Mouse (Mus musculus) erythroblast, embryonic 14.5 days (primary cell): Measurements from ENCODE around the gene Rcc1l. TPM values are rescaled to one million over a fixed set of nuclear protein-coding genes. Genes with fewer than 3 reads are reported as not detected.

Source experiments
- H3K27me3 ChIP-seq: 2 replicates; pipeline ENCODE4 v1.6.1; 2012; ENCODE audit warnings: inconsistent platforms; ENCODE audit not compliant: control insufficient read depth
- H3K36me3 ChIP-seq: 2 replicates; pipeline ENCODE4 v1.6.1; 2012; ENCODE audit warnings: mild to moderate bottlenecking, inconsistent platforms; ENCODE audit not compliant: control insufficient read depth
- H3K4me1 ChIP-seq: 2 replicates; pipeline ENCODE4 v1.6.1; 2012; ENCODE audit warnings: inconsistent platforms; ENCODE audit not compliant: control insufficient read depth
- H3K4me3 ChIP-seq: replicated peaks from 2 replicates; pipeline ENCODE3; 2012; ENCODE audit warnings: moderate library complexity, mild to moderate bottlenecking, inconsistent platforms
- H3K9me3 ChIP-seq: 2 replicates; pipeline ENCODE4 v1.6.1; 2012; ENCODE audit warnings: low read length, inconsistent platforms, mixed read lengths; ENCODE audit not compliant: control insufficient read depth
- GATA1 ChIP-seq: IDR thresholded peaks from 2 replicates; pipeline ENCODE4 v1.6.1; 2012; ENCODE audit warnings: low read length, inconsistent platforms, mixed read lengths
- TAL1 ChIP-seq: IDR thresholded peaks from 3 replicates; pipeline ENCODE4 v1.6.1; 2012; ENCODE audit warnings: low read length, inconsistent platforms, mixed read lengths
- polyA plus RNA-seq: library from polyadenylated mRNA; stranded (reverse); fragments of >175 nt; gene quantifications from 2 replicates; pipeline ENCODE4 v1.2.3, GENCODE M21; 2012

The Rcc1l gene
- polyA plus RNA-seq, 1 experiment, result 0.21 TPM

DNA sequence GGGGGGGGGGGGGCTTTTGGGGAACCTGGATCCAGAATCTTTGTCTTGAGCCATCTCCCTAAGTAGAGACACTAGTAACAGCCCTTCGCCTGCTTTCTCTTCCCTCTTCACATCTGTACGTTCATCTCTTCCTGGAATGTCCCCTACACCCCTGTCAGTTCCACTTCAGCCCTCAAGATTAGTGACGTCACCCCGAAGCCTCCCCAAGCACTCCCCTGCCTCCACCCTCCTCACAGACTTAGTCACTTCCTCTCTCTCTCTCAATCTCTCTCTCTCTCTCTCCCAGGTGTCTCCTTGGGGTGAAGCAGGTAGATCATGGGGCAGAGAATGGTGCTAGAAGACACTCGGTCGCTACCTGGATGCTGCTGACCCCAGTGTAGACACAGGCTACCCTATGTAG is 73.9 kb downstream of the Rcc1l start:
- Histone ChIP-seq H3K27me3 (peaks cover 24% of the 10 kb centered on the region), H3K4me3 (no peak overlapping the region), H3K36me3 (no peaks in the 10 kb centered on the region), H3K9me3 (no peaks in the 10 kb centered on the region; the same call in 1 of the 2 replicates), H3K4me1 (no peaks in the 10 kb centered on the region; the same call in 1 of the 2 replicates)
- TF ChIP-seq GATA1, result no peak
- no peak for TF ChIP-seq TAL1

DNA sequence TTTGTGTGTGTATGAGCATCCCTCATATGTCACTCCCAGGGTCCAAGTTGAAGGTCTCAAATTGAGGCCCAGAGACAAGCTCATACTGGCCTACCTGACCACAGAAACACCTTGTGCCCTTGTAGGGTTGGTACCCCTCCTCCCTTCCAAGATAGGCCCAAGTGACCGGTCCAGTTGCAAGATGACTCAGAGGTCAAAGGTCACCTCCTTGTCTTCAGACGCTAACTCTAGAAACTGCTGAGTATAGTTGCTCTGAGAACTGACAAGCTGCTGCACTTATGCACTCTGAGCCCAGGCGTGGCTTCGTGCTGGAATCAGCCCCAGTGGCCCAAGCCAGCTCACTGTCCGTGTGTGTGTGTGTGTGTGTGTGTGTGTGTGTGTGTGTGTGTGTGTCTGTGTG is 74.7 kb downstream of the Rcc1l start:
- no peaks in the 10 kb centered on the region for H3K36me3 ChIP-seq
- H3K4me3 ChIP-seq, result no peak overlapping the region
- no peaks in the 10 kb centered on the region; the same call in 1 of the 2 replicates for H3K4me1 ChIP-seq
- TF ChIP-seq GATA1 (no peak), TAL1 (no peak)
- H3K9me3 ChIP-seq, result peaks cover under 1% of the 10 kb centered on the region
- H3K27me3 ChIP-seq, result peaks cover 24% of the 10 kb centered on the region

DNA sequence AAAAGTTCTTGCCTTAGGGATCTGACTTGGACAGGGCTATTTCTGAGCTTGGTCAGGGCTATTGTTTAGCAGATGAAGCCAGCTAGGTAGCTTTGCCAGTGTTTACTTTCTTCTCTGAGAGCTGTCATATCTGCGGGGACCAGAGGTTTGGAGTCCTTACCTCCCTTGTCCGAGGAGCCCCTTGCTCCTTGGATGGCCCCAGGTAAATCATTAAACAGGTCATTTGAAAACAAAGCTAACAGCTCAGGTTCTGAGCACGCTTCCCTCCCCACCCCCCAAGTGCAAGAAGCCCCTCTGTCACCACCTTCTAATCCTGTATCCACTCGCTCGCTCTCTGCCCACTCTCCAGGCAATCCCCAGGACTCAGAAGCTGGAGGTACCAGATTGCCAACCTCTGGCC is 75.3 kb downstream of the Rcc1l start:
- Histone ChIP-seq H3K4me3 (no peak overlapping the region), H3K27me3 (peaks cover 24% of the 10 kb centered on the region), H3K9me3 (peaks cover 4% of the 10 kb centered on the region), H3K4me1 (no peaks in the 10 kb centered on the region; the same call in 1 of the 2 replicates), H3K36me3 (no peaks in the 10 kb centered on the region)
- no peak for TF ChIP-seq GATA1
- no peak for TF ChIP-seq TAL1

DNA sequence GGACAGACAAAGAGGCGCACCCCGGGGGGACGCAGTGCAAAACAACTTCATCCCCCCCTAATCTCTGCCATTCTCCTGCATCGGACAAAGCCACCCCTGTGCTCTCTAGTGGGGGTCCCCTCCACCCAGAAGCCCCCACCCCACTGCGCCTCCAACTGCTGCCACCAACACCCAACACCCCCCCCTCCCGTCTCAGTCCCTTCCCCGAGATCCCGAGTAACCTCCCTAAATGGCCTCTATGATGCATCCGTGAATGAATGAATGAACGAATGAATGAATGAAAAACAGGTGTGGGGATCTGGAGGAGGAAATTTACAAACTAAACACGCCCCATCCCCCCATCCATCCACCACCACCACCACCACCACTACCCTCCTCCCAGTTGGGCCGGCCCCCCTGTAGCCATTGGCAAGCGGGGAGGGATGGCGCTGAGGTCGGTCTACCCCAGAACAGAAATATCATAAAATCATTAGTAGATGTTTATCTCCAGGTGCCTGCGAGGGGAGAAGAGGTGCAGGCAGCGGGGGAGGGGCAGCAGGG is 76.3 kb downstream of the Rcc1l start:
- Histone ChIP-seq H3K36me3 (no peaks in the 10 kb centered on the region), H3K9me3 (peaks cover 4% of the 10 kb centered on the region), H3K4me3 (peak overlapping the region; percentile 51), H3K4me1 (no peaks in the 10 kb centered on the region; the same call in 1 of the 2 replicates), H3K27me3 (peaks cover 24% of the 10 kb centered on the region)
- TF ChIP-seq TAL1 (no peak), GATA1 (no peak)

DNA sequence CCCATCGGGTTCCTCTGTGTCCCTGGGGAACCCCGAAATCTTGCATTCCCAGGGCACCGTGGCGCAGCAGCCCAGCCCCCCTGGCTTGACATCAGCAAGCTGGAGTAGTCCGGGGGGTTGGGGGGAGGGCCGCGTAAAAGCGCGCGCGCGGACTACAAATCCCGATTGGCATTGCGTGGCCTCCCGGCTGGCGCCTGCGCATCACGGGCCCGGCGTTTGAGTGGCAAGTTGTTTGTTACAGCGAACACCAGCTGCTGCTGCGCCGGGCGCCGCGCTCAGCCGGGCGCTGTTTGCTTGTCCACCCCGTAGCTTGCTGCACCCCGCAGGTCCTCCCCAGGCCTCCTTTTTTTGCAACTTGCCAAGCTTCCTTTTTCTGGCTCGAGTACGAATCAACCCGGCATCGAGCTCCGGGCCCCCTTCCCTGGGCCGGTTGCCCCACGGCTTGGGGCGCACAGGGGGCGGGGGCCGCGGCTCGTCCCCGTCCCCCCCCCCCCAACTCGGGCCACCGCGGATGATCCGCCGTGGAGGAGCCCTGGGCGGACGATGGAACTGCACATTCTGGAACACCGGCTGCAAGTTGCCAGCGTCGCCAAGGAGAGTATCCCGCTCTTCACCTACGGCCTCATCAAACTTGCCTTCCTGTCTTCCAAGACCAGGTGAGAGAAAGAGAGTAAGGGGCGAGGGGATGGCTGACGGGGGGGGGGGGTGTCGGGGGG is 76.9 kb downstream of the Rcc1l start, which contains the start of gene Castor2:
Gene Castor2, plus strand, starts transcription at position 216 of the 716 bp plus-strand sequence.
- TF ChIP-seq TAL1 (no peak), GATA1 (no peak)
- H3K36me3 ChIP-seq, result no peaks in the 10 kb centered on the region
- peaks cover 4% of the 10 kb centered on the region for H3K9me3 ChIP-seq
- peak within 1 kb of the TSS; percentile 51 for H3K4me3 ChIP-seq
- no peaks in the 10 kb centered on the region; the same call in 1 of the 2 replicates for H3K4me1 ChIP-seq
- H3K27me3 ChIP-seq, result peaks cover 24% of the 10 kb centered on the region

DNA sequence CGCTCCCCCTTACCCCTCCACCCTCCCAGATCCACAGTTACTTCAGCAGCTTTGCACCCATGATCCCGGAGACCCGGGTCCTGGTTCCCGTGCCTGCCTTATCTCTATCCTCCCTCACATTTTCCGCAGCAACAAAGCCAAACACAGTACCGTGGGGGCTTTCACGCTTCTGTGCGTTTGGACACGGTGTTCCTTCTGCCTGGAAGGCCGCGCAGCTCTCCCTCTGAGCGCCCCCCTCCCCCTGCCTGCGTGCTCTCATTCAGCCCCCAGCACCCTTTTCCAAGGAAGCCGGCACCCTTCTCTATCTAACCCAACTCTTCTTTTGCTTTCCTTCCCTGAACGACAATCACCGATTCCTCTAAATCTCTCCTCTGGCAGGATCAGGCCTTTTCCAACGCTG is 77.6 kb downstream of the Rcc1l start:
- Histone ChIP-seq H3K4me1 (no peaks in the 10 kb centered on the region; the same call in 1 of the 2 replicates), H3K27me3 (peaks cover 24% of the 10 kb centered on the region), H3K36me3 (no peaks in the 10 kb centered on the region), H3K9me3 (peaks cover 4% of the 10 kb centered on the region), H3K4me3 (peak overlapping the region; percentile 51)
- TF ChIP-seq GATA1, result no peak
- TF ChIP-seq TAL1, result no peak

DNA sequence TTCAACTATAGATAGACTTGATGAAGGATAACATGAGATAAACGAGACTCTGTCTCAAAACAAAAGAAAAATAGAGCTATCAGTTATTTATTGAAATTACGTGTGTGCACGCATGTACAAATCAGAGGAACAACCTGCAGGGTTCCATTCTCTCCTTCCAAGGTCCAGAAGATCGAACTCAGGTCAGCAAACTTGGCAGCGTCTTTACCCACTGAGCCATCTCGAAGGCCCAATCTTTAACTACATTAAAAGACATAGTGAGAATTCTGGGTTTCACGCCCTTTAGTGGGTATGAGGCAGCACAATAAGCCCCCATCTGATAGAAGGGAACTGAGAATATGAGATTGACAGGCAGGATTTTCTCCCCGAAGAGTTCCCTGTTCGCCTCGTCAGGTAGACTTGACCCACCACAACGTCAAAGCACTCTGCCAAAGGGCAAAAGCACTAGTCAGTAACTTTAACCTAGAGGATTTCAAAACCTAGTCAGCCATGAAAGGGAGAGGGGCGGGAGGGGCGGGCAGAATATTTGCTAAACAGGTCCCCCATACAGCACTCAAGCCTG is 78.2 kb downstream of the Rcc1l start:
- H3K27me3 ChIP-seq, result peaks cover 24% of the 10 kb centered on the region
- H3K4me1 ChIP-seq, result no peaks in the 10 kb centered on the region; the same call in 1 of the 2 replicates
- H3K4me3 ChIP-seq, result no peak overlapping the region

More for the DNA sequence above, 78.2 kb downstream of the Rcc1l start:
- Histone ChIP-seq H3K36me3 (no peaks in the 10 kb centered on the region), H3K9me3 (peaks cover 4% of the 10 kb centered on the region)
- TF ChIP-seq GATA1, result no peak
- TF ChIP-seq TAL1, result no peak

Other genes starting within 250 kb of the Rcc1l start
- gene Castor2, start 77.1 kb downstream of the Rcc1l start, polyA plus RNA-seq, result 0.01 TPM in 1 of 2 replicates, not detected in the other
- gene Gtf2ird2, start 7.2 kb upstream of the Rcc1l start, polyA plus RNA-seq, result 0.37 and 0.41 TPM in 2 replicates
- gene Ncf1, start 52.9 kb upstream of the Rcc1l start, polyA plus RNA-seq, result 0.16 and 0.26 TPM in 2 replicates
- 4.1 and 4.4 TPM in 2 replicates for gene Gtf2i, start 138.0 kb upstream of the Rcc1l start, polyA plus RNA-seq